Mouse (Mus musculus) liver, embryonic 15.5 days (tissue): ENCODE data around the gene Dusp22. TPM values are rescaled to one million over a fixed set of nuclear protein-coding genes. Genes with fewer than 3 reads are reported as not detected.

ENCODE experiments used
- ATAC-seq: fragments of 200-750 bp; cut with Nextera tagmentation; 2 replicates; pipeline ENCODE4 v1.8.0; 2017; ENCODE audit warnings: moderate number of reproducible peaks, mild to moderate bottlenecking, moderate library complexity; ENCODE audit not compliant: insufficient read depth
- H3K27ac ChIP-seq: fragments of 300-500 bp; sonication (generic); replicated peaks from 2 replicates; pipeline ENCODE4 v1.5.1; 2015; ENCODE audit warnings: mild to moderate bottlenecking, inconsistent platforms
- H3K27me3 ChIP-seq: fragments of 300-500 bp; sonication (generic); 2 replicates; pipeline ENCODE4 v1.6.1; 2015; ENCODE audit warnings: mild to moderate bottlenecking, inconsistent platforms
- H3K36me3 ChIP-seq: fragments of 300-500 bp; sonication (generic); replicated peaks from 2 replicates; pipeline ENCODE4 v1.6.1; 2015; ENCODE audit warnings: moderate library complexity, mild to moderate bottlenecking, inconsistent platforms
- H3K4me1 ChIP-seq: fragments of 300-500 bp; sonication (generic); replicated peaks from 2 replicates; pipeline ENCODE4 v1.6.1; 2015; ENCODE audit warnings: inconsistent platforms
- H3K4me2 ChIP-seq: fragments of 300-500 bp; sonication (generic); 2 replicates; pipeline ENCODE4 v1.6.1; 2015; ENCODE audit warnings: moderate library complexity, mild to moderate bottlenecking, inconsistent platforms
- H3K4me3 ChIP-seq: fragments of 300-500 bp; sonication (generic); replicated peaks from 2 replicates; pipeline ENCODE4 v1.5.1; 2015; ENCODE audit warnings: mild to moderate bottlenecking, inconsistent platforms
- H3K9ac ChIP-seq: fragments of 300-500 bp; sonication (generic); 2 replicates; pipeline ENCODE4 v1.6.1; 2015; ENCODE audit warnings: moderate library complexity, mild to moderate bottlenecking, inconsistent platforms
- H3K9me3 ChIP-seq: fragments of 300-500 bp; sonication (generic); replicated peaks from 2 replicates; pipeline ENCODE4 v1.6.1; 2016; ENCODE audit warnings: inconsistent platforms
- WGBS: fragments of 180-500 bp; shearing (Covaris S2); methylation state at CpG from one replicate; pipeline ENCODE4 v1.1.7; 2015; ENCODE audit warnings: mixed read lengths; ENCODE audit not compliant: insufficient replicate concordance; 5-methylcytosine and 5-hydroxymethylcytosine counted together
- polyA plus RNA-seq: library from polyadenylated mRNA; unstranded; fragments of >200 nt; fragmentation: Nextera tagmentation; extraction: Ambion mirVana; gene quantifications from 2 replicates; pipeline ENCODE4 v1.2.1, GENCODE M21; 2015

Dusp22 gene
- polyA plus RNA-seq, 1 experiment from 2014 or later: 7.9 TPM

- Histone ChIP-seq H3K4me1 (no peaks in the 10 kb centered on the region), H3K9ac (no peak overlapping the region), H3K4me2 (no peak overlapping the region), H3K4me3 (no peak overlapping the region), H3K9me3 (no peaks in the 10 kb centered on the region), H3K36me3 (no peaks in the 10 kb centered on the region), H3K27ac (no peak overlapping the region), H3K27me3 (peaks cover 4% of the 10 kb centered on the region; the same call in 1 of the 2 replicates)
- 39% methylated on average over 5 of the region's 5 CpGs for WGBS
- ATAC-seq: no peak
These were observed 81.4 kb downstream of the Dusp22 start for GRCm38 (mm10) chr13:30741172-30741571.

DNA sequence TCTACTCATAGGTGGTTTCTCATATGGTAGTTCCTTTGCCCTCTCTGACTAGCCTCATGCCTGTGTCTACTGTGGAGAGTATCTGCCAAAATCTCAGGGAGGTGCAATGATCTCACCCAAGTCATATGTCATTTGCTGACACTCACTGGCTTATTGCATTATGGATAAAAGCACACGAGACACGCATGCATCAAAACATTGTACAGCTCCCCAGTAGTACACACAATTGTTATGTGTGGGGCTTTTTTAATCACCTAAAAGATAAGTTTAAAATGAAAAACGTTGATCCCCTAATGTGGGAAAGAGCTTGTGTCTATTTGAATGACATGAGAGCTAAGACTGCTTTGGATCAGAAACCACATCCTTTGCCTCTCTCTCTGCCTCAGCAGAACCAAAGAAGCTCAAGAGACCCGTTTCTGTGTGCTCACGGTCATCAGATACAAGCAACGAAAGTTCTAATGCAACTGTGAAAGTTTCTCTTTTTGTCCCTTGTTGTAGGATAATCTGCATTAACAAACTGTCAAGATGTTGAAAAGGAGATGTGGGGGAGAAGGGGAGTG, 82.7 kb downstream of the Dusp22 start:
- H3K27ac ChIP-seq: no peak overlapping the region
- no peaks in the 10 kb centered on the region for H3K36me3 ChIP-seq
- H3K27me3 ChIP-seq: peaks cover 12% of the 10 kb centered on the region; the same call in 1 of the 2 replicates
- no peaks in the 10 kb centered on the region for H3K4me1 ChIP-seq
- no peaks in the 10 kb centered on the region for H3K9me3 ChIP-seq
- H3K4me2 ChIP-seq: no peak overlapping the region
- no peak overlapping the region for H3K9ac ChIP-seq
- no peak for ATAC-seq
- WGBS: 57% methylated on average over 6 of the region's 6 CpGs
- no peak overlapping the region for H3K4me3 ChIP-seq

DNA sequence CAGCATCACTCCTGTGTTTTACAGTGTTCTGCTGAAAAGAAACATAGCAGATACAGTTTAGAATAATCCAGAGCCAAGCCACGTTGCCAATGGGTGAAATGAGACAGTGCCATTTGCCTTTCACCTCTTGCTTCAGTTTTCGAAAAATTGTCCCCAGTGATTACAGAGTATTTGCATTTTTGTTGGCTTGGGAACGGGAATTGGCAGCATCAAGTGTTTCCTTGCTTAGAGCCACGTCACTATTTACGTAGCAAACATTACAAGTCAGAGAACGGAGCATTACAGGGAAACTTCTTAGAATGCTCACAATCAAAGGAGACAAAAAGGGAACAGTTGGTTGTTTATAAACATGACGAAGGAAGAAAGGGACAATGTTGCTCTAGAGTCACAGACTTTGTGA, 85.3 kb downstream of the Dusp22 start:
- WGBS: 49% methylated on average over 7 of the region's 7 CpGs
- H3K9me3 ChIP-seq: no peaks in the 10 kb centered on the region
- H3K36me3 ChIP-seq: no peaks in the 10 kb centered on the region
- H3K4me3 ChIP-seq: no peak overlapping the region
- peaks cover 9% of the 10 kb centered on the region for H3K4me1 ChIP-seq
- H3K4me2 ChIP-seq: no peak overlapping the region
- H3K27ac ChIP-seq: no peak overlapping the region
- no peak for ATAC-seq
- H3K9ac ChIP-seq: no peak overlapping the region
- peaks cover 38% of the 10 kb centered on the region for H3K27me3 ChIP-seq

DNA sequence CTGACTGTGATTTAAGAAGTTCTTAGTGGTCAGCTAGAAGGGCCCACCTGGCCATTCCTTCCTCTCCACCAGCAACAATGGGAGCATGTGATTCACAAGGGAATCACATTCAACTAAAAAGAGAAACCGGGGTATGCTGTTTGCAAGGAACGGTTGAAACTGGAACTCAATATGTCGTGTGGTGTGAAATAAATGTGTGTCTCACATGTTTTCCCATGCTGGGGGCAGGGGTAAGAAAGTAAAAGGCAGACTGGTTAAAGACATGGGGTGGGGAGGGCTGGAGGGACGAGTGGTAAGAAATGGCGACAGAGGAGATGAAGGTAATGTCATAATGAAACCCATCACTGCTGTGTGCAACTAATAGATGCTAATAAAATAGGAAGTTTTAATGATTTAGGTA, 87.3 kb downstream of the Dusp22 start:
- WGBS: 68% methylated on average over 5 of the region's 5 CpGs
- H3K27me3 ChIP-seq: peaks cover 58% of the 10 kb centered on the region

GRCm38 (mm10) chr13:30747504-30747903, 87.7 kb downstream of the Dusp22 start:
- no peak for ATAC-seq
- 49% methylated on average over 11 of the region's 11 CpGs for WGBS

More for the DNA sequence above, 87.3 kb downstream of the Dusp22 start:
- ATAC-seq: no peak
- H3K4me2 ChIP-seq: no peak overlapping the region
- no peaks in the 10 kb centered on the region for H3K9me3 ChIP-seq
- no peak overlapping the region for H3K4me3 ChIP-seq
- peaks cover 9% of the 10 kb centered on the region for H3K4me1 ChIP-seq
- no peaks in the 10 kb centered on the region for H3K36me3 ChIP-seq
- H3K9ac ChIP-seq: no peak overlapping the region
- H3K27ac ChIP-seq: no peak overlapping the region

DNA sequence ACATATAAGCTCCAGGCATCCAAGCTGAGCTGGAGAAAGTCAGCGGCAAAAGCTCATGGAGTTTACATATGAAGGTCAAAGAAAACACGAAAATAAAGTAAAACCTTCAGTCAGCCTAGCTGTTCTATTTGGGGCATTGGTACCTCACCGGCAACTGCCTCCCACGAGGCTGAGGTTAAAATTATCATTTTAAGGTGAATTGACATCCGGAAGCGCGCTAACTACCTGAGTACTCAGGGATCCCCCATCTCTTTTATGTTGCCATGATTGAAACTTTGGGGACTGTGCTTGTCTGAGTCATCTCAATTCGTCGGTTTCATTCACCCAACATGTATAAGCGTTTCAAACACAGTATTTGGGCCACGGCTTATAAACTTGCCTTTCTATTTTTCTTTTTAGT, 88.5 kb downstream of the Dusp22 start:
- no peak overlapping the region for H3K27ac ChIP-seq

More at GRCm38 (mm10) chr13:30747504-30747903, 87.7 kb downstream of the Dusp22 start:
- H3K36me3 ChIP-seq: no peaks in the 10 kb centered on the region
- peaks cover 9% of the 10 kb centered on the region for H3K4me1 ChIP-seq
- H3K27me3 ChIP-seq: peaks cover 61% of the 10 kb centered on the region
- no peak overlapping the region for H3K27ac ChIP-seq
- no peak overlapping the region for H3K4me2 ChIP-seq
- H3K9me3 ChIP-seq: no peaks in the 10 kb centered on the region
- H3K9ac ChIP-seq: no peak overlapping the region
- no peak overlapping the region for H3K4me3 ChIP-seq

DNA sequence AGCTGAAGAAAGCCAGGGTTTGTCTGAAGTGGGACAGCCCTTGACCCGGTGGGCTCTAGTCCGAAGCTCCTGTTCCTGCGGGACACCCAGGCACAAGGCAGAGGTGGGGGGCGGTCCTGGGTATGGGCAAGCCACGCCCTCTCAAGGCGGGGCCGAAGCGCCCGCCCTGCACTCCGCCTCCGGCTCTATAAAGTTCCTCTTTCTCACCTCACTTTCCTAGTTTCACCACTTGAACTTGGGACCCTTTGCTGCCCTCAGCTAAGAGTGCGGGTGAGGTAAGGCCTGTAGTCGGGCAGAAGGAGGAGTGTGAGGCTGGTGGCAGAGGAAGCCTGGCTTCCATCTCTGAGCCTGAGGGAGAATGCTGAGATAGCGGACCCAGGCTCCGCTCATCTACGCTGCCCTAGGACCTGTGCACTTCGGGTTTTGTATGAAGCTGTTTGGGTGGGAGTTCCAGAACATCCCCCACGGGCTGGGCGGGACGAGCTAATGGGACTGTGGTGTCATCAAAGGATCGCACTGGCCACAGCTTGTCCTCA, 89.3 kb downstream of the Dusp22 start, which contains the start of gene Irf4:
Irf4 (plus strand) TSS at position 206 of the 536 bp plus-strand sequence.
- no peak within 1 kb of the TSS for H3K27ac ChIP-seq
- peak; percentile 58 for ATAC-seq
- H3K9ac ChIP-seq: no peak within 1 kb of the TSS
- H3K36me3 ChIP-seq: no peaks in the 10 kb centered on the region
- H3K4me1 ChIP-seq: peaks cover 9% of the 10 kb centered on the region
- H3K4me3 ChIP-seq: peak within 1 kb of the TSS; percentile 36
- H3K4me2 ChIP-seq: peak within 1 kb of the TSS; percentile 56
- H3K9me3 ChIP-seq: no peaks in the 10 kb centered on the region
- H3K27me3 ChIP-seq: peaks cover 67% of the 10 kb centered on the region
- WGBS: 2% methylated on average over 21 of the region's 21 CpGs

More for the DNA sequence above, 88.5 kb downstream of the Dusp22 start:
- Histone ChIP-seq H3K4me2 (no peak overlapping the region), H3K36me3 (no peaks in the 10 kb centered on the region), H3K9ac (no peak overlapping the region), H3K4me1 (peaks cover 9% of the 10 kb centered on the region), H3K9me3 (no peaks in the 10 kb centered on the region), H3K27me3 (peaks cover 67% of the 10 kb centered on the region), H3K4me3 (no peak overlapping the region)
- 45% methylated on average over 11 of the region's 11 CpGs for WGBS
- no peak for ATAC-seq

GRCm38 (mm10) chr13:30749557-30750141, 89.8 kb downstream of the Dusp22 start:
- H3K27me3 ChIP-seq: peaks cover 67% of the 10 kb centered on the region
- H3K4me1 ChIP-seq: peaks cover 9% of the 10 kb centered on the region
- H3K36me3 ChIP-seq: no peaks in the 10 kb centered on the region
- H3K9ac ChIP-seq: no peak overlapping the region
- H3K9me3 ChIP-seq: no peaks in the 10 kb centered on the region
- peak overlapping the region; percentile 36 for H3K4me3 ChIP-seq
- no peak overlapping the region for H3K27ac ChIP-seq
- ATAC-seq: no peak
- H3K4me2 ChIP-seq: peak overlapping the region; percentile 56
- WGBS: 8% methylated on average over 11 of the region's 11 CpGs

DNA sequence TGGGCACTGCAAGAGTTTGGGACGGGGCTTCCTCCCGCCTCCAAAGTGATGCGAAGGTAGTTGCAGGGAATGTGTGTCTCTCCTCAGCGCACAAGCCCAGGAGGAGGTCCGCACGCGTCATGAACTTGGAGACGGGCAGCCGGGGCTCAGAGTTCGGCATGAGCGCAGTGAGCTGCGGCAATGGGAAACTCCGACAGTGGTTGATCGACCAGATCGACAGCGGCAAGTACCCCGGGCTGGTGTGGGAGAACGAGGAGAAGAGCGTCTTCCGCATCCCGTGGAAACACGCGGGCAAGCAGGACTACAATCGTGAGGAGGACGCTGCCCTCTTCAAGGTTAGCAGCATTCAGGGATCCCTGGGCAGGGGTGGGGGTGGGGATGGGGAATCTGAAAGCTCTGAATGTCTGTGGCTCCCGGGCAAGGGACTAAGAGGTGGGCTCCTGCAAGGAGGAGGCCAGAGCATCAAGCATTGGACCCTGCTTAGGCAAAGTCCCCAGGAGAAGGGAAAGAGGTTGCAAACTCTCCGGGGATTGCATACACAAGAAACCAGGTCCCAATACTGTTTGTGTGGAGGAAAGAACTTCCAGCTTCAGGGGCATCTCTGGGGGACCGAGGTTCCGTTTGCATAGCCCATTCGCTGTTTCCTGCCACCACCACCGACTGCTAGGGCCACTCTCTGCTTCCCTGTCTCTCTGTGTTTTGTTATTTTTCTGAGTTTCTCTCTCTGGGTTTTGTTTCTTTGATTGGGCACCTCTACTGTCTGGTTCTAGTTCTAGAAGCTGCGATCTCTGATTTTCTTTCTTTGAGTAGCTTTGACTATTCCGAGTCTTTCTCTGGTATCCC, 90.9 kb downstream of the Dusp22 start:
- Histone ChIP-seq H3K9me3 (no peaks in the 10 kb centered on the region), H3K4me3 (peak overlapping the region; percentile 1; the same call in 1 of the 2 replicates), H3K27ac (no peak overlapping the region), H3K4me1 (peaks cover 9% of the 10 kb centered on the region), H3K36me3 (no peaks in the 10 kb centered on the region), H3K4me2 (peak overlapping the region; percentile 9; the same call in 1 of the 2 replicates), H3K9ac (no peak overlapping the region), H3K27me3 (peaks cover 67% of the 10 kb centered on the region)
- 3% methylated on average over 33 of the region's 33 CpGs for WGBS
- ATAC-seq: no peak

- no peak overlapping the region for H3K4me3 ChIP-seq
- H3K36me3 ChIP-seq: no peaks in the 10 kb centered on the region
- peaks cover 9% of the 10 kb centered on the region for H3K4me1 ChIP-seq
- H3K27me3 ChIP-seq: peaks cover 64% of the 10 kb centered on the region
- H3K9me3 ChIP-seq: no peaks in the 10 kb centered on the region
- H3K9ac ChIP-seq: no peak overlapping the region
- WGBS: 28% methylated on average over 6 of the region's 6 CpGs
- H3K4me2 ChIP-seq: no peak overlapping the region
- ATAC-seq: no peak
- no peak overlapping the region for H3K27ac ChIP-seq
These were observed 91.4 kb downstream of the Dusp22 start for GRCm38 (mm10) chr13:30751304-30751580.

DNA sequence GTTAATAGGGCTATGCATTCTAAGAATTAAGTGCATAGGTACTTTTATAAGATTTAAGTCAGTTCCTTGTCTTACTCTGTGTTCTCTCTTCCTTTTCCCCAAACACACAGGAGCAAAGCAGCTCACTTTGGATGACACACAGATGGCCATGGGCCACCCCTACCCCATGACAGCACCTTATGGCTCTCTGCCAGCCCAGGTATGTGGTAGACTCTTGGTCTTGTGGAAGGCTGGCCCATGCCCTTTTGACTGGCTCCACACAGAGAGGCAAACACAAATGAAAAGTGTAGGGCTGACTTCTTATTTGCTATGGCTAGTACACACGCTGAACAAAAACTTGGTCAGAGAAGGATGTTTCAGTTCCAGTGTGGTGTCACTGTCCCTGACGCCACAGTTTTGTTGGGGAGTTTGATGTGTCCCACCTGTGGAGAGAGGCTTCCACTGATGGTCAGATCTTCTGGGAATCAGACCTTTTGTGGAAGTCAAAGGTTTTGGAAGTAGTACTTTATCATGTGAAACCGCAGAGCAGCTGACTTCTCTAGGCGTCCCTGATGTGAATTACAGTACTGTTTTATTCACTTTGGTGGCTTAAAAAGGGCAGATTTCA, 92.9 kb downstream of the Dusp22 start:
- Histone ChIP-seq H3K36me3 (no peaks in the 10 kb centered on the region), H3K27ac (no peak overlapping the region), H3K4me1 (peaks cover 9% of the 10 kb centered on the region), H3K9ac (no peak overlapping the region), H3K9me3 (no peaks in the 10 kb centered on the region), H3K4me2 (no peak overlapping the region), H3K4me3 (no peak overlapping the region), H3K27me3 (peaks cover 53% of the 10 kb centered on the region)
- 54% methylated on average over 4 of the region's 4 CpGs for WGBS
- ATAC-seq: no peak
